Mouse (Mus musculus) embryonic fibroblast, embryonic 13.5 days (primary cell): ENCODE results near the gene Gm45717.

Source experiments
- CTCF ChIP-seq: IDR thresholded peaks from 2 replicates; pipeline ENCODE4 v1.5.1; 2011; ENCODE audit warnings: mild to moderate bottlenecking, control low read depth, low read length, moderate library complexity, borderline replicate concordance; ENCODE audit not compliant: insufficient read depth
- POLR2A ChIP-seq: IDR thresholded peaks from 2 replicates; pipeline ENCODE4 v1.6.1; 2011; ENCODE audit warnings: low read depth, mild to moderate bottlenecking, control low read depth, low read length, moderate library complexity

- TF ChIP-seq POLR2A (no peak), CTCF (no peak)
These were observed 53.5 kb downstream of the Gm45717 start for GRCm38 (mm10) chr7:140902036-140902875.
